Mouse (Mus musculus) heart, postnatal 36 days (tissue): ENCODE data around the gene Gm7982. TPM values are rescaled to one million over a fixed set of nuclear protein-coding genes. Genes with fewer than 3 reads are reported as not detected.
"Not testable (repeated sequence)": the region's sequence is repeated elsewhere in the genome, so short reads cannot be mapped to it uniquely, and the experiment has no call there.

Source experiments
- DNase-seq, 2 experiments: peaks; one replicate each; pipeline ENCODE4 v3.0.0; 2021 to 2022
- intact Hi-C: fragments of 180-260 bp; cut with DNase I; formaldehyde crosslinking; loops from one replicate; pipeline ENCODE4 v1.15.1; 2025
- total RNA-seq, 2 experiments: library from RNA; stranded (reverse); gene quantifications; 2 replicates each; pipeline ENCODE4 v1.2.3; 2021

The Gm7982 gene
- not detected for total RNA-seq

DNA sequence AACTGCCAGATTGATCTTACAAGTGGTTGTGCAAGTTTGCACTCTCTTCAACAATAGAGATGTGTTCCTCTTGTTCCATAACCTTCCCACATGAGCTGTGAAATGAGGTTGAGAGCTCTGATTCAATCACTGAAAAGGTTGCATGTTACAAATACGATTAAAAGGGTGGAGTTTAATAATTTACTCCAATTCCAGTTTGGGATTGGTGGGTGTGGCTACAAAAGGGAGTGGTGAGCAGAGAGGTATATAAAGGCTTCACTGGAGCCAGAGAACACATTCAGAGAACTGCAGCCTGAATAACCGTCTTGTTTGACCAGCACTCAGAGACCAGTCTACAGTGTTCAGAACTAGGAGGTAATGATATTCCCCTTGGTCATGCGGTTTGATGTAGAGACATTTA is at the start of gene Gm7982:
TSS of gene Gm7982 (plus strand) at position 301 of the 400 bp plus-strand sequence.
- DNase-seq, intact Hi-C loops: not testable (repeated sequence)

DNA sequence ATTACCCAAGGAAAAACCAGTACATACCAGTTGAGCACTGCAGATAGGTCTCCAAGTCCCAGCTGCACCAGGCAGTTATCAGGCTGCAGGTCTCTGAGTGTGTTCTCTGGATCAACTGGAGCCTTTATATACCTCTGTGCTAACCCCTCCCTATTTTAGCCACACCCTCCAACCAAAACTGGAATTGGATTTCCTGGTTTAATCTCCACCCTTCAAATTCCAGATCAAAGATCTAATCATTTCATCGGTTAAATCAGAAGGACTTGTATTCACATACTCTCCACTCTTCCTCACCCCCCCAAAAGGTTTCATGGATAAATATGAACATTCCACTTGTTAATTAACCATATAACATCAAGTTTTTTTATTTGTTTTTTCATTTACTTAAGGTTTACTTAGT is 5.7 kb upstream of the Gm7982 start, which contains the start of gene Gm7978:
TSS of gene Gm7978 (minus strand) at position 101 of the 400 bp plus-strand sequence.
- intact Hi-C loops, DNase-seq: not testable (repeated sequence)

DNA sequence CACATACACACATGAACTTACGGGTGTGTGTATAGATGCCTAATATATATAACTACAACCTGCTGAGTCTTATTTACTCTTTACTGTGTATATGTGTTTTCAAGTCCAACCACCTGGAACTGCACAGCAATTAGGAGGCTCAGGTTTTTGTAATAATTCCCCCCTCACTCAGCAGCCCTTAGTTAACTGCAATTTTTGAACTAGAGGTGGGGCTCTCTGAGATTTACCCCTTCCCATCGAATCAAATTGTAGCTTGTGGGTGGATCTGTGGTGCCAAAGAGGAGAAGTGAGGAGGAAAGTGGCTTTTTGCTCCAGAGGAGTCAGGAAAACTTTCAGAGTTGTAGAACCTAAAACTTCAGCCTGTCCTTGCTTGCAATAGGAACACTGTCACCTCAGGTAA is 33.9 kb downstream of the Gm7982 start, which contains the start of gene E330014E10Rik:
TSS of gene E330014E10Rik (plus strand) at position 301 of the 400 bp plus-strand sequence.
- DNase-seq, intact Hi-C loops: not testable (repeated sequence)

Other genes starting within 250 kb of the Gm7982 start
- not detected for gene Gm3286, start 231.3 kb upstream of the Gm7982 start, total RNA-seq
- not detected for gene Gm7971, start 147.1 kb upstream of the Gm7982 start, total RNA-seq
- gene Gm7978, start 5.8 kb upstream of the Gm7982 start, total RNA-seq, result not detected
- not detected for gene E330014E10Rik, start 34.0 kb downstream of the Gm7982 start, total RNA-seq
- 1 to 10 TPM; 1.1 to 1.8 TPM for gene Cxcl13, start 214.9 kb downstream of the Gm7982 start, total RNA-seq